Mouse (Mus musculus) liver, embryonic 14.5 days (tissue): ENCODE results near the gene Hoxb5. TPM values are rescaled to one million over a fixed set of nuclear protein-coding genes. Genes with fewer than 3 reads are reported as not detected.

ENCODE experiments used
- ATAC-seq: fragments of 200-750 bp; cut with Nextera tagmentation; 2 replicates; pipeline ENCODE4 v1.8.0; 2017; ENCODE audit warnings: moderate number of reproducible peaks, mild to moderate bottlenecking, moderate library complexity; ENCODE audit not compliant: insufficient read depth
- DNase-seq, 3 experiments: peaks; one replicate each; pipeline ENCODE4 v3.0.0-alpha.2; 2012 to 2013; ENCODE audit warnings: low read depth in 3 of 3, low spot score in 3 of 3
- H3K27ac ChIP-seq: fragments of 300-500 bp; sonication (generic); 2 replicates; pipeline ENCODE4 v1.5.1; 2014; ENCODE audit warnings: moderate library complexity, mild to moderate bottlenecking, control low read depth, inconsistent platforms
- H3K27me3 ChIP-seq: fragments of 300-500 bp; sonication (generic); 2 replicates; pipeline ENCODE4 v1.6.1; 2014; ENCODE audit warnings: mild to moderate bottlenecking, low read length, moderate library complexity; ENCODE audit not compliant: control insufficient read depth, insufficient read depth
- H3K36me3 ChIP-seq: fragments of 300-500 bp; sonication (generic); replicated peaks from 2 replicates; pipeline ENCODE4 v1.6.1; 2014; ENCODE audit warnings: low read depth; ENCODE audit not compliant: control insufficient read depth, insufficient read depth
- H3K4me1 ChIP-seq, 2 experiments: fragments of 200-500 bp in 1 of 2; fragments of 300-500 bp in 1 of 2; sonication (generic) in 1 of 2; replicated peaks; 2 replicates each; pipeline ENCODE4 v1.6.1; 2012 to 2014; ENCODE audit warnings: antibody characterized with exemption in 1 of 2, inconsistent platforms in 1 of 2, low read length in 1 of 2; ENCODE audit not compliant: control insufficient read depth in 2 of 2, insufficient read depth in 2 of 2
- H3K4me2 ChIP-seq: fragments of 300-500 bp; sonication (generic); 2 replicates; pipeline ENCODE4 v1.6.1; 2014; ENCODE audit warnings: low read depth, mild to moderate bottlenecking, control low read depth, moderate library complexity
- H3K4me3 ChIP-seq, 2 experiments: fragments of 200-500 bp in 1 of 2; fragments of 300-500 bp in 1 of 2; sonication (generic) in 1 of 2; 2 replicates each; pipeline ENCODE4 v1.5.1; 2012 to 2014; ENCODE audit warnings: low read depth in 2 of 2, low read length in 2 of 2, mild to moderate bottlenecking in 2 of 2, control low read depth in 1 of 2, inconsistent platforms in 1 of 2, moderate library complexity in 1 of 2; ENCODE audit not compliant: insufficient read depth in 1 of 2
- H3K9ac ChIP-seq: fragments of 300-500 bp; sonication (generic); replicated peaks from 2 replicates; pipeline ENCODE4 v1.6.1; 2014; ENCODE audit warnings: mild to moderate bottlenecking, control low read depth, moderate library complexity
- H3K9me3 ChIP-seq: fragments of 300-500 bp; sonication (generic); 2 replicates; pipeline ENCODE4 v1.6.1; 2016; ENCODE audit warnings: low read length, mixed read lengths; ENCODE audit not compliant: control insufficient read depth
- CTCF ChIP-seq: IDR thresholded peaks from 2 replicates; pipeline ENCODE4 v1.5.1; 2016; ENCODE audit warnings: antibody characterized with exemption, low read depth, control low read depth
- EP300 ChIP-seq: IDR thresholded peaks from 2 replicates; pipeline ENCODE4 v1.6.1; 2016; ENCODE audit warnings: antibody characterized with exemption, low read depth
- WGBS: fragments of 180-500 bp; shearing (Covaris S2); extraction: QIAGEN DNeasy Blood & Tissue Kit; methylation state at CpG from one replicate; pipeline ENCODE4 v1.1.7; 2014; ENCODE audit not compliant: insufficient replicate concordance; 5-methylcytosine and 5-hydroxymethylcytosine counted together
- polyA plus RNA-seq, 2 experiments: library from polyadenylated mRNA; depleted of rRNA in 1 of 2; stranded (reverse) in 1 of 2; unstranded in 1 of 2; fragments of >200 nt; fragmentation: Nextera tagmentation in 1 of 2; extraction: Ambion mirVana in 1 of 2; gene quantifications; 2 replicates each; pipeline versions ENCODE4 v1.2.1 to v1.2.3; 2012 to 2014

The Hoxb5 gene
- polyA plus RNA-seq, 2 experiments = 0.06 to 0.23 TPM

DNA sequence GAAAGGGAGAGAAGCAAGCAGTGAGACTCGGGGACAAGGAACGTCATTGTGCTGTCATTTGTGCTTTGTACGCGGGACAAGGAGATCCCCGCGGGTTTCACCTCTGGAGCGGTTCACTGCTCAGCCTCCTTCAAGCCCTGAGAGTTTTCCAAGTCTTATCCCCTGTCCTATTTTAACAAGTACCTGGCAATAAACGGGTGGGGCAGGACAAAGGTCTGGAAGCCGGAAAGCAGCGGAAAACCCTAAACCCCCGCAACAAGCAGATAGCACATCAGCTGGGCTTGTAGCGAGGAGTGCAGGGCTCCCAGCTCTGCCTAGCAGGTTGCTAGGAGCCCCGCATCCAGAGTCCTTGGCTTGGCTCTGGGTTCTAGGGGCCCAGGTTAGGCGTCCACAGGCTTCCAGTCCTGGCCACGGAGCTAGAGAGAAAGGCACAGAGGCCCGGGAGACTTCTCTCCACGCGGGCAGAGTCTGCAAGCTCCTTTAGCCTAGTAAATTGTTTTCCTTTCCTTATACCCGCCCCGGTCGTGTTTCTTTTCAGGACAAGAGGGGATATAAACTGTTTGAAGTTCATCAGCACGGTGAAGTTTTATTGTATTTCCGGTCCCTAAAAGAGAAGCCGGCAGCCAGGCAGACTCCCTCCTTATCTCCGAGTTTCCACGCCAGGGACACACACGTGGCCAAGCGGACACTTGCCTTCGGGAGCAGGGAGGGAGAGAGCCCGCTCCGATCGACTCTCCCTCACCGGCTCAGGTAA, 39.3 kb upstream of the Hoxb5 start:
- no peak overlapping the region for H3K27ac ChIP-seq
- H3K4me2 ChIP-seq = no peak overlapping the region
- ATAC-seq (no peak), DNase-seq (no peak)
- no peaks in the 10 kb centered on the region for H3K9me3 ChIP-seq
- 3% methylated on average over 33 of the region's 33 CpGs for WGBS
- no peak overlapping the region for H3K9ac ChIP-seq
- TF ChIP-seq CTCF (no peak), EP300 (no peak)
- H3K4me1 ChIP-seq = no peaks in the 10 kb centered on the region
- H3K4me3 ChIP-seq = no peak overlapping the region
- peaks cover 93% of the 10 kb centered on the region for H3K27me3 ChIP-seq
- no peaks in the 10 kb centered on the region for H3K36me3 ChIP-seq

DNA sequence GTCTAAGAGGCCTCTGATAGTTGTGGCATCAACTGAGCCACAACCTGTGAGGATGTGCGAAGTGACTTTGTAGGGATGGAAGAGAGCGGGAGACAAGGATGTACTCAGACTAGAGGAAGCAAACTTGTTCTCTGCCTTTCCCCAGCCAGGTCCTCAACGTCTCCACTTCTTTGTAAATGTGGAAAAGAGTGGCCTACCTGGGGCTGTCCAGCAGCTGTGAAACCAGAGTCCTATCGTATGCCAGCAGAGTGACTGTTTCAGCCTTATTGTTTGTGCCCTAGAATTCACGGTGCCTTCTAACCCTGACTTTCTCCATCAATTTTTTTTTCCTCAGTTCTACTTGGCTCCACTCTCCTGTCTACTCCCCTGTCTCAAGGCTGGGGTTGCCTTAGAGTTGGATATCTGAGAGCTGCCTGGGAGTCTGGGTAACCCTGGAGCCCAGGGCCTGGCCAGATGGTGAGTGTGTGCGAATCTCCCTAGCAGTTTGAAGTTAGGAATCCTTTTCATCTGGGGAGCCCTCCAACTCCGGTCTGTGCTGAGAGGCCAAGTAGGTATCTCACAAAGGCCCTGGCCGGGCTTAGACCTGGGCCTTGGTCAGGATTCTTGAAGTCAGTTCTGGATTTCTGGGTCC, 38.6 kb upstream of the Hoxb5 start:
- Histone ChIP-seq H3K36me3 (no peaks in the 10 kb centered on the region), H3K27ac (no peak overlapping the region), H3K9me3 (no peaks in the 10 kb centered on the region), H3K4me3 (no peak overlapping the region), H3K4me1 (no peaks in the 10 kb centered on the region), H3K4me2 (no peak overlapping the region), H3K9ac (no peak overlapping the region), H3K27me3 (peaks cover 93% of the 10 kb centered on the region)
- ATAC-seq (no peak), DNase-seq (no peak)
- no peak for TF ChIP-seq CTCF
- TF ChIP-seq EP300 = no peak
- 24% methylated on average over 8 of the region's 8 CpGs for WGBS

DNA sequence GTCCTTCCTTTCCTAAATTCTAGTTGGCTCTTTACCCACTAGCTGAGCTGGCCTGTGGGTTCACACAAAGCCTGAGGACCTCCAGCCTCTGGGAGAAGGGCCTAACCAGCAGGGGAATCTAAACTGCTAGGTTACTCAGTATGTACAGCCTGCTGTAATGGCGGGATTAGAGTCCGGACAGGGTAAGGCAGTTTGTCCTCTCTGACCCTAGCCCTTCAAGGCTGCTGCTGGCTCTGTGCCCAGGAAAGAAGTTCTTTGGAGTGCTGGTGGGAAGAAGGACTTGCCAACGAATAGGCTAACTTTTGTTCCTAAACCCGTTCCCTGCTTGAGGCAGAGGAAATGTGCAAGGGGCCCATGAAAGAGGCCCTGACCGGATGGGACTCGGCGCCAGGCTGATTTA, 37.2 kb upstream of the Hoxb5 start:
- H3K9me3 ChIP-seq = no peaks in the 10 kb centered on the region
- DNase-seq = no peak
- H3K4me3 ChIP-seq = no peak overlapping the region
- H3K36me3 ChIP-seq = no peaks in the 10 kb centered on the region
- no peak for ATAC-seq
- H3K4me1 ChIP-seq = no peaks in the 10 kb centered on the region
- WGBS = 7% methylated on average over 7 of the region's 7 CpGs
- H3K4me2 ChIP-seq = no peak overlapping the region
- peaks cover 94% of the 10 kb centered on the region for H3K27me3 ChIP-seq
- no peak overlapping the region for H3K27ac ChIP-seq
- TF ChIP-seq CTCF (no peak), EP300 (no peak)
- H3K9ac ChIP-seq = no peak overlapping the region

DNA sequence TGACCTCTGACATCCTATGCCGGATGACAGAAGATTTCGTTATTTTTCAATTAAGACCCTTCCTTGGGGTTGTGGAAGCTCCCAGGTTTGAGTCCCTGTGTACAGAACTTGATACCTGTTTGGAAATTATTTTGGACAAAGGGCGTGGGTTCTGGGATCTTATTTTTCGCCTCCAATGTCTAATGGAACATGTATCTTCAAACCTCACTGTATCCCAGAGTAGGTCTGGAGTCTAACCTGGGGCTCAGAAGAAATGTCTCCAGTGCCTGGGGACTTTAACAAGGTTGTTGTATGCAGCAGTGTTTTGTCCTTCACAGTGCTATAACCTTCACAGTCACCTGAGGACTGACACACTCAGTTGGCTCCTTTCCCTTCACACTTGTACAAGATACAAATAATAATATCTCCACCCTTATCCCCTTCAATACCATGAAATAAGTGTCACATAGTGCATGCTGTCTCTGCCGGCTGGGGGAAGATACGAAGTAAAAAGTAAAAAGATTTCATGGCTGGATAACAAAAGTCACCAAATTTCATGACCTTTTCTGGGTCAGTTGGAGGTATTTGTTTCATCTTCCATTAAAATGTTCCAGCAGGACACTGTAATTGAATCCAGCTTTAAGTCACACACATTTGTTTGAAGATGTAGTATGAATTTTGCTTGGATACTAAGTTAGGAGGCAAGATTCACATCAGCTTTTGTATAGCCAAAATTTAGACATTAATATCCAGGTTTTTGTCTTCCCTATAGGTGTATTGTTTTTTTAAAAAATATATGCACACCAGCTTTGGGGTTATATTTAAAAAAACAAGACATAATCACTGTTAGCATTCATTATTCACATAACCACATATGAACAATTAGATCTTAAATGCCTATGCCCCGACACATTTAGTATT, 35.9 kb upstream of the Hoxb5 start:
- no peak overlapping the region for H3K4me3 ChIP-seq
- WGBS = 26% methylated on average over 7 of the region's 7 CpGs
- peaks cover 94% of the 10 kb centered on the region for H3K27me3 ChIP-seq
- H3K27ac ChIP-seq = no peak overlapping the region
- no peaks in the 10 kb centered on the region for H3K9me3 ChIP-seq
- ATAC-seq (no peak), DNase-seq (no peak)
- no peaks in the 10 kb centered on the region for H3K36me3 ChIP-seq
- no peak for TF ChIP-seq EP300
- TF ChIP-seq CTCF = no peak
- no peaks in the 10 kb centered on the region for H3K4me1 ChIP-seq
- H3K9ac ChIP-seq = no peak overlapping the region
- no peak overlapping the region for H3K4me2 ChIP-seq
